Mouse (Mus musculus): Measurements from ENCODE around the gene Hoxa7. TPM values are rescaled to one million over a fixed set of nuclear protein-coding genes. Genes with fewer than 3 reads are reported as not detected.

Hoxa7 gene
- polyA plus RNA-seq (2012; rRNA removed), result not detected in 2 replicates

DNA sequence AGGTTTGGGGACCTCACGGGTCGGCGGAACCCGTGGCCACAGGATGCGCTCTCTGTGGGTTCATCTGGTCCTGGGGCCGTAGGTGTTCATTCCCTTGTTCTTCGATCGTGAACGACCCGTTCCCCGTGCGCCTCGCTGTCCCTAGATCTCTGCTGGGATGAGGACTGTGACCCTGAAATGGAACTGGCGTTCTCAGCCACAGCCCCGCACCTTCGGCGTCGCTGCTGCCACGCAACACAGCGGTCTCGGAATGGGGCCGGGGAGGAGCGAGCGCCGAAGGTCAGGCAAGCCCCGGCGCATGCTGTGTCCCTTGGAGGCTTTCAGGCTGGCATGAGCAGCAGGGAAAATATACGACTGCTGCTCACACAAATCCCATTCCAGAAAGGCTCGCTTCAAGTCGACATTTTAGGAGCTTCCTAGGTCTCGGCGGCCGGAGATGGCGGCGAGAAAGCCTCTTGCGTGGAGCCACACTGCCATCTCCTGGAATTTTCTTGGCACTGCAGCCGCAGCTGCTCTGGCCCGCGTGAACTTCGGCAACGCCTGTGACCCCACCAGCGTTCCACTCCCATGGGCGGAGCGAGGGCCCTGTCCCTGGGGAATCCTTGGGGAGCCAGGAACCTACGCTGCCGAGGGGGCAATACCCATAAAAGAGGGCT lies at the start of gene Hoxa7:
Gene Hoxa7 (minus strand): TSS at position 518 of the 656 bp plus-strand sequence.

DNA sequence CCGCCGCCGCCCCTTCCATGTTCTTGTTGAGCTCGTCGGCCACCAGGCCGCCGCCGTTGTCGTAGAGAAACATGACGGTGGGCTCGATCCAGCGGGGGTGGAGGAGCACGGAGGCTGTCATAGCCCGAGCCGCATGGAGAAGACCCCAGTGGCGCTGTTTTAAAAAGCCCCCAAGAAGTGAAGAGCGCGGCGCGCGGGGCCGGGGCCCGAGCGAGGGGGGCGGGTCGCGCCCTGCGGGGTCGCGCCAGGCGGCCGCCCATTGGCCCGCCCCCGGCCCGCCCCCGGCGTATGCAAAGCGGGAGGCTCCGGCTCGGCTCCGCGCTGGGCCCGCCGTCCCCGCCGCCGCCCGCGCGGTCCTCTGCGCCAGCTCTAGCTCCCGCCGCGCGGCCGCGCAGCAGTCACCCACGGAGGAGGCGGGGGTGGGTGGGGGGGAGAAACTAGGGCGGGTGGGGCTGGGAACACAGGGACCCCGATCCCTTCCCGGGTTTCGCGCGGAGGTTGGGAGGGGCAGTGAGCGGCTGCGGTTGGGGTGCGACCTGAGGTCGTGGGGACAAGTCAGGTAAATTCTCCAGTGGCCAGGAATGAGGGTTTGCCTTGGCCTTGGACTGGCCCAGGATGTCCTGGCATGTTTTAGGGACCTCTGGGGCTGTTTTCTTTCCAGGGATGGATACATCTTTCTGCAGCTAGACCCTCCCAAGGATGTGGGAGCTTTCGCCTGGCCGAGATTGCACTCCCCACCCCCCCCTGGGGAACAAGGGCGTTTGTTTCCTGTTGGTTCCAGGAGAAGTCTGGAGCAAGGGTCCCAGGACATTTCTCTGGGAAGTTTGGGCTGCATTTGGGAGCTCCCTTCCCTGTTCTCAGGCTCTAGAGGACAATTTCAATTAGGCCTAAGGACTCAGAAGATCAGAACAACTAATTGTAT lies 39.3 kb upstream of the Hoxa7 start, which contains the start of gene Hoxa13:
Gene Hoxa13 (minus strand): TSS at position 227 of the 922 bp plus-strand sequence.

DNA sequence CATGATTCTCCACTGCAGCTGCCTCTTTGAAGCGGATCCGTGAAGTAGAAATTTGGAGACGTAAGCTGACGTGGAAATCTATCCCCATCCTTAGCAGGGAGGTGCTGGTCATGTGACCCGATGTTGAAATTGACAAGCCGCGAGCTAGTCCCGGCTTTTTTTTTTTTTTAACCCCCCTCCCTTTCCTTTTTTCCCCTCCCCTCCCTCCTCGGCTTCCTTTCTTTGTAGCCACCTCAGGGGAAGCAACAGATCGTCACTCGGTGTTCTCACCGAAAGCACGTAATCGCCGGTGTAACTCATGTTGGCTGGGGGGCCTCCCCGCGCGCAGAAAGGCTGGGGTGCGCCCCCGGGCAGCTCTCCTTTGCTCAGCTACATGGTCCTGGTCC lies 24.1 kb upstream of the Hoxa7 start, which contains the start of gene Hoxa11:
Gene Hoxa11 (minus strand): TSS at position 54 of the 386 bp plus-strand sequence.

DNA sequence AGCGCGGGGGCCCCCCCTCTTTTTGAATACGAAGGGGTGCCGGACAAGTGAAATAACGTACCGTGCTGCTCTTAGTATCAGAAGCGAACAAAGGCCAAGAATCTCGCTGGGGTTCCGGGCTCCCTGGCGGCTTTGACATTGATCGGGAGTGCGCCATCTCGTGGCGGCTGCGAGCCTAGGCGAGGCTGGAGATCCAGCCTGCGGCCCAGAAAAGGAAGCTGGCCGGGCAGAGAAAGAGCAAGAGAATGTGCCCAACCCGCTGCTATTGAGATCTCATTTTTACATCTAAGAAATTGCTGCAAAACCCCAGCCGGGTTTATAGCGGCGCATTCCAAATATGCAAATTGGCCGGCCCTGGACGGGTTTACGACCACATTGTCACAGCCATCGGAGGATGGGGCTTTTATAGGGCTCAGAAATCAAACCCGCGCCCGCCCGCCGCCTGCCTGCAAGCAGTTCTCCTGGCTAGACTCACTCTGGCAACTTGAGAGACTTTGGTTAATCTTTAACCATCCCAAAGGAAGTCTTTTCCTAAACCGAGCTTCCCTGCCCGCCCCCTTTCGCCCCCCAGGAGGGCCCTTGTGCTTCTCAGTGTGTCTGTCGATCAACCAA lies 18.8 kb upstream of the Hoxa7 start, which contains the start of gene Hoxa10:
Gene Hoxa10 (minus strand): TSS at position 466 of the 612 bp plus-strand sequence.

GRCm38 (mm10) chr6:52230516-52231165 lies 9.0 kb upstream of the Hoxa7 start, which contains the start of gene Hoxa9:
Gene Hoxa9 (minus strand): TSS chr6:52231089.

GRCm38 (mm10) chr6:52213119-52213986 lies 8.3 kb downstream of the Hoxa7 start, which contains the start of the genes Hoxa3 and Gm28308:
Gene Hoxa3 (minus strand): TSS chr6:52213336.
Gene Gm28308 (minus strand): TSS chr6:52213339.

GRCm38 (mm10) chr6:52208072-52208867 lies 13.4 kb downstream of the Hoxa7 start, which contains the start of gene Hoxa6:
Gene Hoxa6 (minus strand): TSS chr6:52208722.

GRCm38 (mm10) chr6:52204050-52204752 lies 17.5 kb downstream of the Hoxa7 start, which contains the start of gene Hoxa5:
Gene Hoxa5 (minus strand): TSS chr6:52204587.

DNA sequence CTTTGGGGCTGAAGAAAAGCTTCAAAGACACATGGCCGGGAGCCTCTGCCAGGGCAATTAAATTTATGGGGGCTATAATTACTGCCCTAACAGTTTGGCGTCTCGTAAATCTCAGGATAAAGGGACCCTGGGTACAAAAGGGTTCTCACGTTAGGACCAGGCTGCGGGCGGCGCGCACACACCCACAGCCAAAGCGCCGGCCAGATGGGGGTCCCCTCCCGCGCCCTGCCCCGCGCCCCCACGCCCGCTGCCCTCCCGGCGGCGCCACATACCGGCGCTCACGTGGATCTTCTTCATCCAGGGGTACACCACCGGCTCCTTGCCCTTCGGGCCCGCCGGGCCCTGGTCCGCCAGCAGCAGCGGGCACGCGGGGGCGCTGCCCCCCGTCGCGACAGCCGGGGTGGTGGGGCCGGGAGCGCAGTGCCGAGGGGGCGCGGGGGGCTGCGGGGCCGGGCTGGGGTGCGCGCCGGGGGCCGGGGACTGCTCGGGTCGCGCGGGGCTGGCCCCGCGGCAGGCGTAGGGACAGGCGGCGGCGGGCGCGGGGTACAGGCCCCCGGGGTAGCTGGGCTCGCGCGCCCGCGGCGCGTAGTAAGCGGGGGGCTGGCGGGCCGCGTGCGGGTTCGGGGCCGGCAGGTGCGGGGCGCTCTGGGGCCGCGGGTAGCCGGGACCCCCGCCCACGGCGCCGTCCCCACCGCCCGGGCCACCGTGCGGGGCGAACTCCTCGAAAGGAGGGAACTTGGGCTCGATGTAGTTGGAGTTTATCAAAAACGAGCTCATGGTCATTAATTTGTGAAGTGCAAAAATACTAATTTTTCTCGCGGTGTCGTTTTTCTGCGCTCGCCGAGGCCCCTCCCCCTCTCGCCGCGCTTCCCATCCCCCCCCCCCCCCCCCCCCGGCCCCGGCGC lies 30.5 kb downstream of the Hoxa7 start, which contains the start of gene Hoxa4:
Gene Hoxa4 (minus strand): TSS at position 848 of the 905 bp plus-strand sequence.

GRCm38 (mm10) chr6:52177061-52177735 lies 44.5 kb downstream of the Hoxa7 start, which contains the start of gene 5730596B20Rik:
Gene 5730596B20Rik (plus strand): TSS chr6:52177498.

GRCm38 (mm10) chr6:52164626-52165440 lies 56.8 kb downstream of the Hoxa7 start, which contains the start of gene Hoxa2:
Gene Hoxa2 (minus strand): TSS chr6:52164831.

Other genes starting within 250 kb of the Hoxa7 start
- 7.5 and 8.6 TPM in 2 replicates for gene Skap2, start 209.3 kb downstream of the Hoxa7 start, polyA plus RNA-seq (2012; rRNA removed)
- gene Hoxa1, start 63.5 kb downstream of the Hoxa7 start, polyA plus RNA-seq (2012; rRNA removed), result 0.11 and 0.14 TPM in 2 replicates
- 0.32 and 2.1 TPM in 2 replicates for gene Hoxa2, start 57.0 kb downstream of the Hoxa7 start, polyA plus RNA-seq (2012; rRNA removed)
- gene 5730596B20Rik, start 44.4 kb downstream of the Hoxa7 start, polyA plus RNA-seq (2012; rRNA removed), result 0.04 TPM in 1 of 2 replicates, not detected in the other
- gene Hoxa4, start 30.1 kb downstream of the Hoxa7 start, polyA plus RNA-seq (2012; rRNA removed), result 0.44 TPM in 1 of 2 replicates, not detected in the other
- 0.05 and 0.43 TPM in 2 replicates for gene Hoxa5, start 17.3 kb downstream of the Hoxa7 start, polyA plus RNA-seq (2012; rRNA removed)
- gene Hoxa6, start 13.1 kb downstream of the Hoxa7 start, polyA plus RNA-seq (2012; rRNA removed), result not detected in 2 replicates
- gene Hoxa3, start 8.5 kb downstream of the Hoxa7 start, polyA plus RNA-seq (2012; rRNA removed), result 0.10 and 0.80 TPM in 2 replicates
- not detected in 2 replicates for gene Gm28308, start 8.5 kb downstream of the Hoxa7 start, polyA plus RNA-seq (2012; rRNA removed)
- gene Hoxa9, start 9.2 kb upstream of the Hoxa7 start, polyA plus RNA-seq (2012; rRNA removed), result 0.08 TPM in 1 of 2 replicates, not detected in the other
- gene Hoxa10, start 19.0 kb upstream of the Hoxa7 start, polyA plus RNA-seq (2012; rRNA removed), result not detected in 2 replicates
- gene Hoxa11, start 24.0 kb upstream of the Hoxa7 start, polyA plus RNA-seq (2012; rRNA removed), result not detected in 2 replicates
- gene Hoxa13, start 39.0 kb upstream of the Hoxa7 start, polyA plus RNA-seq (2012; rRNA removed), result not detected in 2 replicates
- gene Evx1, start 91.6 kb upstream of the Hoxa7 start, polyA plus RNA-seq (2012; rRNA removed), result 0.51 and 0.69 TPM in 2 replicates

Data from central nervous system, embryonic 18 days (tissue).